8 mouse cellular contexts compared by ENCODE assay signal in the genomic region with DNA sequence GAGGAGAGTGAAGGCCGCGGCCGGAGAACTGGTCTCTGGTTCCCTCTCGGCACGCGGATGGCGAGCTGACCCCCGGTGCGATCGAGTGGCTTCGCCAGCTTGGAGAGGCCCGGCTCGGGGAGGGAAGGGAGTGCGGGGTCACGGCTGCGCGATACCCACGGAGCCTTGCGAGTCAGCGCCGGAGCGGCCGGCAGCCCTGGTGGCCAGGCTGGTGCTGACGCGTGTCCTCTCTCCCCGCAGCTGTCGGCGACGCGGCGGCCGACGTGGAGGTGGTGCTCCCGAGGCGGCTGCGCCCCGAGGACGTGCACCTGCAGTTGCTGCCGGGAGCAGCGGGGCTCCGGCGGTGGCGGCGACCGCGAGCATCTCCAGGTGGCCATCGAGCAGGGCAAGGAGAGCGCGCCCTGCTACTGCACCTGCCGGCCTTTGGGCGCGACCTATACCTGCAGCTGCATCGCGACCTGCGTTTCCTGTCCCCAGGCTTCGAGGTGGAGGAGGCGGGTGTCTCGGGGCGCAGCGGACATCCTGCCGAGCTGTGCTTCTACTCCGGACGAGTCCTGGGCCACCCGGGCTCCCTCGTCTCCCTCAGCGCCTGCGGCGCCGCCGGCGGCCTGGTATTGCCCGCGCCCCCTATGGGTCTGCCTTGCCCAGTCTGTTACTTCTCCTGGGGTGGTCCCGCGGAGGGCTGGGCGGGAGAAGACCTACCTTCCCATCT. TPM values are rescaled to one million over a fixed set of nuclear protein-coding genes. Genes with fewer than 3 reads are reported as not detected.
DNase-seq lines count a peak whose midpoint lies in the region; ATAC-seq and TF ChIP-seq lines count a peak whose summit lies in the region.

No protein-coding gene starts in this region.

- DNase-seq in adrenal gland, adult 18-20 months (ENCODE audit: low spot score in 2 of 2), result peak; percentile 33 to 46
- peak; percentile 45 for DNase-seq in forebrain, embryonic 10.5 days (ENCODE audit: extremely low spot score, low spot score)
- peak; percentile 50 for DNase-seq in hindbrain, embryonic 14.5 days (ENCODE audit: low spot score)
- peak; percentile 58 for DNase-seq in left cerebral cortex, postnatal 4 days
- DNase-seq in spleen, adult 2 months (ENCODE audit: low read depth in 1 of 2, low spot score in 2 of 2), result peak in 1 of 2 experiments; percentile 31

- TF ChIP-seq CTCF in ES-Bruce4 (IDR thresholded peaks at IDR 0.05; ENCODE audit: low read depth, low read length), result no peak
- no peak for TF ChIP-seq CTCF in spleen, adult 2 months (IDR thresholded peaks at IDR 0.05; ENCODE audit: extremely low read depth, insufficient read depth, insufficient read length, insufficient replicate concordance)

- intact Hi-C loops in left cerebral cortex, postnatal 4 days (cut with DNase I), result loop anchor here (5.0 to 10.0 kb wide), 3 partner anchors 125 to 792 kb away; no protein-coding TSS in a partner anchor

- no peak for TF ChIP-seq EP300 in ES-Bruce4 (IDR thresholded peaks at IDR 0.05; ENCODE audit: insufficient read depth, low read depth, low read length)

- TF ChIP-seq POLR2A in ES-Bruce4 (IDR thresholded peaks at IDR 0.05; ENCODE audit: insufficient read depth, low read length), result no peak
- TF ChIP-seq POLR2A in spleen, adult 2 months (IDR thresholded peaks at IDR 0.05; ENCODE audit: low read depth, low read length), result no peak

- peak overlapping the region; percentile 44 for H3K9ac ChIP-seq in ES-Bruce4 (ENCODE audit: low read depth, poor library complexity, severe bottlenecking)
- peak overlapping the region; percentile 74 for H3K9ac ChIP-seq in hindbrain, embryonic 14.5 days

- peak overlapping the region; percentile 97 for H3K4me2 ChIP-seq in hindbrain, embryonic 14.5 days (replicated peaks)

- H3K4me3 ChIP-seq in ES-Bruce4 (ENCODE audit: low read depth, low read length), result peak overlapping the region; percentile 62
- H3K4me3 ChIP-seq in forebrain, embryonic 10.5 days, result peak overlapping the region; percentile 76
- peak overlapping the region; percentile 54 for H3K4me3 ChIP-seq in hindbrain, embryonic 14.5 days (replicated peaks; ENCODE audit: low read length)
- peak overlapping the region; percentile 53 for H3K4me3 ChIP-seq in spleen, adult 2 months (ENCODE audit: extremely low read depth, insufficient read depth, insufficient read length)

- H3K27ac ChIP-seq in ES-Bruce4 (ENCODE audit: insufficient read depth, low read length), result no peak overlapping the region
- H3K27ac ChIP-seq in forebrain, embryonic 10.5 days, result peak overlapping the region; percentile 63; the same call in 1 of the 2 replicates
- peak overlapping the region; percentile 68 for H3K27ac ChIP-seq in hindbrain, embryonic 14.5 days
- H3K27ac ChIP-seq in spleen, adult 2 months (ENCODE audit: insufficient read depth, low read length), result no peak overlapping the region

- no peaks in the 10 kb centered on the region for H3K9me3 ChIP-seq in ES-Bruce4 (replicated peaks; ENCODE audit: control insufficient read depth, insufficient read depth, low read length, poor library complexity, severe bottlenecking)
- no peaks in the 10 kb centered on the region for H3K9me3 ChIP-seq in forebrain, embryonic 10.5 days
- H3K9me3 ChIP-seq in hindbrain, embryonic 14.5 days (ENCODE audit: control insufficient read depth, low read length), result no peaks in the 10 kb centered on the region

- no peaks in the 10 kb centered on the region for H3K36me3 ChIP-seq in ES-Bruce4 (ENCODE audit: control insufficient read depth, insufficient read depth, low read length, poor library complexity, severe bottlenecking)
- no peaks in the 10 kb centered on the region for H3K36me3 ChIP-seq in forebrain, embryonic 10.5 days (replicated peaks)
- no peaks in the 10 kb centered on the region for H3K36me3 ChIP-seq in hindbrain, embryonic 14.5 days (replicated peaks; ENCODE audit: control insufficient read depth, insufficient read depth)
- H3K36me3 ChIP-seq in spleen, adult 2 months (ENCODE audit: control insufficient read depth, insufficient read depth, low read length), result no peaks in the 10 kb centered on the region

- no peaks in the 10 kb centered on the region for H3K4me1 ChIP-seq in ES-Bruce4 (ENCODE audit: control insufficient read depth, insufficient read depth, low read length)
- H3K4me1 ChIP-seq in forebrain, embryonic 10.5 days, result peaks cover 16% of the 10 kb centered on the region
- peaks cover 8% of the 10 kb centered on the region; the same call in 1 of the 2 replicates for H3K4me1 ChIP-seq in hindbrain, embryonic 14.5 days (replicated peaks; ENCODE audit: control insufficient read depth, insufficient read depth, low read length)
- H3K4me1 ChIP-seq in spleen, adult 2 months (ENCODE audit: control insufficient read depth, insufficient read depth, insufficient read length), result peaks cover 8% of the 10 kb centered on the region

- ATAC-seq in hindbrain, embryonic 14.5 days (ENCODE audit: low FRiP score), result peak; percentile 37
- peak; percentile 7; the same call in 1 of the 2 replicates for ATAC-seq in megakaryocyte-erythroid progenitor cell, adult 5-6 weeks (replicated peaks; ENCODE audit: low FRiP score, low TSS enrichment, poor library complexity, severe bottlenecking)
- ATAC-seq in monocyte, adult 5-6 weeks (replicated peaks; ENCODE audit: insufficient number of reproducible peaks, low FRiP score, low TSS enrichment, poor library complexity, severe bottlenecking), result no peak

- H3K27me3 ChIP-seq in ES-Bruce4 (ENCODE audit: control insufficient read depth, insufficient read depth, low read length, poor library complexity, severe bottlenecking), result no peaks in the 10 kb centered on the region
- peaks cover 62% of the 10 kb centered on the region for H3K27me3 ChIP-seq in forebrain, embryonic 10.5 days (ENCODE audit: poor library complexity, severe bottlenecking)
- 0 out of 2 replicates have a peak, but pooled peaks cover 5% of the 10 kb centered on the region for H3K27me3 ChIP-seq in hindbrain, embryonic 14.5 days (ENCODE audit: control insufficient read depth, insufficient read depth, low read length)
- H3K27me3 ChIP-seq in spleen, adult 2 months (ENCODE audit: control insufficient read depth, insufficient read depth, low read length), result peaks cover 4% of the 10 kb centered on the region

- under 1% methylated on average over 75 of the region's 76 CpGs for WGBS in forebrain, embryonic 10.5 days
- under 1% methylated on average over 73 of the region's 76 CpGs for WGBS in hindbrain, embryonic 14.5 days
- WGBS in spleen, adult 2 months, result under 1% methylated on average over 76 of the region's 76 CpGs

RNA-seq across cellular contexts. Expression of gene Adamts17, which starts 0.6 kb away (rescaled TPM):
- polyA plus RNA-seq in ES-Bruce4 (2011; ENCODE audit: insufficient read depth, insufficient read length, low read depth, missing spikeins), result 0.55 and 1.1 TPM in 2 replicates
- 1 to 10 TPM; 2.3 to 3.1 TPM for total RNA-seq in adrenal gland, adult 18-20 months (2021)
- polyA plus RNA-seq in forebrain, embryonic 10.5 days (2016; fragmentation: Nextera tagmentation; extraction: Ambion mirVana), result 0.89 and 1.1 TPM in 2 replicates
- polyA plus RNA-seq in hindbrain, embryonic 14.5 days (2014; fragmentation: Nextera tagmentation; extraction: Ambion mirVana), result 3.8 and 5.0 TPM in 2 replicates
- 10 to 100 TPM; 16.1 to 17.3 TPM for total RNA-seq in left cerebral cortex, postnatal 4 days (2021)
- 1.2 TPM in 1 of 2 replicates, not detected in the other for total RNA-seq in megakaryocyte-erythroid progenitor cell, adult 5-6 weeks (2014; fragmentation: Nextera tagmentation)
- total RNA-seq in megakaryocyte-erythroid progenitor cell, adult 5-6 weeks (2017), result not detected in 2 replicates
- 0.29 and 0.34 TPM in 2 replicates for polyA plus RNA-seq in spleen, adult 2 months (2012; rRNA removed)
- not detected in 3 replicates for total RNA-seq in monocyte, adult 5-6 weeks (2017)

Comparison
In these comparisons a context has a peak if more than half of its experiments do, and no peak if none do; other contexts are left out.
1. H3K27ac ChIP-seq: peak in forebrain, embryonic 10.5 days (single experiment) and hindbrain, embryonic 14.5 days (single experiment); none in ES-Bruce4 (single experiment) and spleen, adult 2 months (single experiment).
2. RNA of gene Adamts17, which starts 0.6 kb away (total RNA-seq): 16.1 to 17.3 TPM in left cerebral cortex, postnatal 4 days; 2.3 to 3.1 TPM in adrenal gland, adult 18-20 months, 1.2 TPM in megakaryocyte-erythroid progenitor cell, adult 5-6 weeks and not detected in monocyte, adult 5-6 weeks; every median in the first group is over 4 times any median in the second.
3. Peak in every context shown above with its lines, with median percentiles within 50 percentile points of each other: H3K4me3 ChIP-seq.